Mouse (Mus musculus) testis, postnatal 14 days (tissue): Measurements from ENCODE around the gene Hsd11b1.
"Not testable (repeated sequence)": the region's sequence is repeated elsewhere in the genome, so short reads cannot be mapped to it uniquely, and the experiment has no call there.

Experiments used
- DNase-seq: peaks from one replicate; pipeline ENCODE4 v3.0.0; 2021; ENCODE audit warnings: low spot score

Hsd11b1 gene

DNA sequence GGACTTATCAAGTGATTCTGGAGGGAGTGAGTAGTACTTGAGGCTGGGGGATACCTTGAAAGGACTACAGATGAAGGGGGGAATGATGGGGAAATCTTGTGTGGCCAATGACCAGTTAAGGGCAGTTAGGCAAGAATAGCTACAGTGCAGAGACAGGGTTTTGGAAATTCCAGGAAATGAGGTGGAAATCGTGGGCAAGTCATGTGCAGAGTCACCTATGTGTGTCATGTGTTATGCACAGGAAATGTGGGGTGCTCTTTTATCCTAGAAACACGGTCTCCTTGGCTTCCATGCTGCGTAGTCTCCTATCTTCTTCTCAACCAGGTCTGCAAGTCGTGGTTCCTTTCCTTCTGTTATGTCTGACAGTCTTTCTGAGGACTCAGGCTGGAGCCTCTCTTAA, 15.6 kb upstream of the Hsd11b1 start:
- DNase-seq, result no peak

DNA sequence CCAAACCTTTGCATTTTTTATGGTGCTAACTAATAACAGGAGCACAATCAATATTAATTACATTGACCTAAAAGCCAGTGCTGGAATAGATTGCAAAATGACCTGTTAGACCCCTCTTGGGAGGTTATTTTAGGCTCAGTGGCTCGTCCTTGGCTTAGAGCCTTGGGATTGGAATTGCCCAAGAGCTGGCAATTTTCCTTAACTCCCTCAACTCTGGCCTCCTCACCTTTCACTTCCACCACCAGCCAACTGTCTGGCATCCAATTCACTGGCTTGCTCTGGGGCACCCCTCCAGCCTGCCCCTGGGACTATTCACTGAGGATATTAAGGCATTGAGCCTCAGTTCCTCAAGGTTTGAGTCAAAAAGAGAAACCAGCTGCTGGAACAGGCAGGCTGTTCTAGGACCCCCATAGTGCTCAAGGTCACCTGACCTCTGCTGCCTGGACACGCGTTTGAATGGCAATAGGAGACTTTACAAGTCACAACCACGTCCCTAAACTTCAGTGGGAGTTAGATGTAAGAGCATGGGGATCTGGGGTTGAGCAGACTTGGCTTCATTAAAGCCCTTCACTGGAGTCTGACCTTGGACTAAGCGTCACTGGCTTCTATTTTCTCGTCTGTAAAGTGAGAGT, 14.7 kb upstream of the Hsd11b1 start:
- no peak for DNase-seq

DNA sequence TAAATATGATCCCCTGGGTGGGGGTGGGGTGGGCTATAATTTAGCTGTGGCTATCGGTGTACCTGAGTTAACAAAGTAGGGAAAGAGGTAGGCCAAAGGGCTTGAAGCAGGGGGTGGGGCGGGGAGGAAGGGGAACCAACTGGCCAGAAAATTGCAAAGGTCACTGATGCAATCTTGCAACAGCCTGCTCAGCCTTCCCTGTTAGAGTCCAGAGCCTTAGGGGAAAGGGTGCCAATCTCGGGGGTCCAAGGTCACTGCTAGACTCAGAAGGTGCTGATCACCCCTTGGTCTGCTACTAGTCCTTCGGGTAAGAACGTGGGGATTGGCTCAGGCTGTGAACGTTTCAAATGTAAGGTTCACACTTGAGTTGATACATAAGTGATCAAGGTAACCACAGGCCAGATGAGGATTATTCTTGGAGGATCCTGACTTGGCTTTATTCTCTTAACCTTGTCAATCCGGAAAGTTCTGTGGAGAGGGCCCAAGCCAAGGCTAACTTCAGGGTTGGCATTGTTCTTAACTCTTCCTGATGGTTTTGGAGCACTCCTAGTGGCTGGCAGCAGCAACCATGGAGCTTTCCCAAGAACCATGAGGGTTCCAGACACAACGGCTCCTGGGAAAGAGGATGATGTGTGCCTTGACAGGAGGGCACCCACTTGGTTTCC, 10.7 kb upstream of the Hsd11b1 start:
- DNase-seq, result no peak

DNA sequence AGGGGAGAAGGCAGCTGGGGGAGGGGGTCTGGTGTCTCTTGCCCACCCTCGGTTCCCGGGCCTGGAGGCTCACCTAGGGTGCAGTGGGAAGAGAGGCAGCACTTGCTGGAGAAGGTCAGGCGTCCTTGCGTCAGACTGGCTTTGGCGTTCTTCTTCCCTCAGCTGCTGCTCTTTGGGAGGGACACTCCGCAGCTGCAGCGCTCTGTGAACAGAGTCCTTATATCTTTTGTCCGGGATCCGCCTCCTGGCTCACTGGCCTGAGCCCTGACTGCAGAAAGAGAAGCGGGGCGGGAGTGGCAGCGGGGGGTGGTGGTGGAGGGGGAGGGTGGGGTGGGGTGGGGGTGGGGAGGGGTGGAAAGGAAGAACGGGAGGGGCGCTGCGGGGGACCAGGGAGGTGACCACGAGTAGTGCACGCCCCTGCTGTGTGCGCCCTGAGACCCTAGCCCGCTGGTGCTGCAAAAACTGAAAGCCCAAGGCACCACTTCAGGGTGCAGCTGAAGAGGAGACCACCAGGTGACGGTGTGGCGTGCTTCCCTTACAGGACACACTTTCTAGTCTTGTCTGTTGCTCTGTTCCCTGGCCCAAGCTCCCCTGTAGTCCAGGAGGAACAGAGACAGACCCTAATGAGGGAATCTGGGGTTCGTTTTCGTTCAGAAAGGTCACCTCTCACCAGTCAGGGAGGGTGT, 9.2 kb upstream of the Hsd11b1 start, which contains the start of gene G0s2:
G0s2 (minus strand) TSS at position 302 of the 686 bp plus-strand sequence.
- peak; percentile 62 for DNase-seq

DNA sequence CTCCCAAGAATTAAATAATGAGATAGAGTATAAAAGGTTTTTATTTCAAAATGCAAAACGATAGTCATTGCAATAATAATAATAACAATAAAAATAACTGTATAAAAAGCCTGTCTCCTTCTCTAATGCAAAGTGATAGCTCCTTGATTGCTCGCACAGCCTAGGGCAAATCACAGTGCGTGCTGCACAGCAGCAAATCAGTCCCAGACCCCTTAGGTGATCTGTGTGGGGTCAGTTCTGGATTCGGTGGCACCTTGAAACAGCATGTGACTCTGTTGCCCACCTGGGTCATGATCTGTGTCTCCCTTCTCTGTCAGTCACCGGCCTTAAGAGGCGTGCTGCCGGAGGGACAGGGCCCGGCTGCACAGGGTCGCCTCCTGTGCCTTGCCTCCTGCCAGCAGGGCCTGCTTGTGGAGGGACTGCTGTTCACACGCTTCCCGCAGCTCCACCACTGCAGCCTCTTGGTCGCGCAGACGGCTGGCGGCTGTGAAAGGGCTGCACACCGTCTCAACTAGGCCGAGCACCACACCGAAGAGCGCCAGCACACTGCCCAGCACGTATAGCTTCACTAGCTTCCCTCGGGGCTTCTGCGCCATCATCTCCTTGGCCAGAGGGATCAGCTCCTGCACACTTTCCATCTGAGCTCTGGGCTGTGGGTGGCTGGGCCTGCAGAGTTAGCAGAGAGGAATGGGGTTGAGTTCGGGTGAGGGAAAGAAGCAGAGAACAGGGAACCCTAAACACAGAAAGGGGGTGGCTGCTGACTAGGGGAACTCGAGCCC, 8.5 kb upstream of the Hsd11b1 start:
- DNase-seq, result no peak

DNA sequence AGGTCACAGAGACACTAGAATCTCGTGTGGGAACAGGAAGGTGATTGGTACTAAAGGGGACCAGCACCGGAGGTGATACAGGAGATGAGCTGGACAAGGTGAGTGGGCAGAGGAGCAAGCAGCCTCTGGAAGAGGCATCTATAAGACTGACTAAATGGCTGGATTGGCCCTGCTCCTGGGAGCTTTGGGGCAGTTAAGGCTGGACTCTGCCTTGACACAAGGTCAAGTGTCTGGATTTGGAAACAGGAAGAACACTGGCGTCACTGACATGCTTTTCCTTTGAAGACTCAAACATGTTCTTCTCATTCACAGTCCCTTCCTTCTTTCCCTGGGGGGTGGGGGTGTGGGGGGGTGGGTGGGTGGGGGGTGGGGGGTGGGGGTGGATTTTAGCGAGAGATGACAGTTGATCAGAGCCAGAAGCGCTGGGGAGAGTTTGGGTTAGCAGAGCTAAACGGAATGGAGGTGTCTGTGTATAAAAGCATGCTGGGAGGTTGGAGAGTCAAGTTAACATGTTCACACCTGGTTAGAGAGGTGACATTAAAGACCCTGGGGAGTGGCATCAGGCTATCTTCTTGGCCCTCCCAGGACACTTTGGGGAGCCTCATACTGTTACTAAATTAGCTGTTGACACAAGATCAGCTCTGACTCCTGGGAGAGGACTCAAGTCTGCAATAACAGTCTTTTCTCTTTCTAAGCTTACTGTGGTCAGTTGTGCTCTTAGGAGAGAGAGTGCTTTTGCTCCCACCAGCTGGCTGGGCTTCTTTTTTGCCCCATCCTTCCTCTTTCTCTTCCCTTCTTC, 7.3 kb upstream of the Hsd11b1 start:
- no peak for DNase-seq

DNA sequence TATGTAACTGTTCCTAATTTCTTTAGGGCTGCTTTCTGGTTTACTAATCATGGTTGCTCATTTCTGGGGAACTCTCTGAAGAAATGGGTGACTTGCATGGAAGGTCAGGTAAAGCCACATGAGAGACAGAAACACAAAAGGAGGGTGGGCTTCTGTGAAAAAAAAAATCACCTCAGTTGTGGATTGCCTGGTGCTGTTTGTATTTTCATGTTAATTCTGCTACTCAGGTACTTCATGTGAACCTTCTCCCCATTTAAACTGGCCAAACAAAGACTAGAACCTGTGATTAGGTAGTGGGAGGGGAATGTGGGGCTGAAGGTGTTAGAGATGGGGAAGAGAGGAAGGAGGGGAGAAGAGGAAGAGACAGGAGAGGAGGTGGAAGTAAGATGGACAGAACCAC, 1.9 kb upstream of the Hsd11b1 start:
- no peak for DNase-seq

DNA sequence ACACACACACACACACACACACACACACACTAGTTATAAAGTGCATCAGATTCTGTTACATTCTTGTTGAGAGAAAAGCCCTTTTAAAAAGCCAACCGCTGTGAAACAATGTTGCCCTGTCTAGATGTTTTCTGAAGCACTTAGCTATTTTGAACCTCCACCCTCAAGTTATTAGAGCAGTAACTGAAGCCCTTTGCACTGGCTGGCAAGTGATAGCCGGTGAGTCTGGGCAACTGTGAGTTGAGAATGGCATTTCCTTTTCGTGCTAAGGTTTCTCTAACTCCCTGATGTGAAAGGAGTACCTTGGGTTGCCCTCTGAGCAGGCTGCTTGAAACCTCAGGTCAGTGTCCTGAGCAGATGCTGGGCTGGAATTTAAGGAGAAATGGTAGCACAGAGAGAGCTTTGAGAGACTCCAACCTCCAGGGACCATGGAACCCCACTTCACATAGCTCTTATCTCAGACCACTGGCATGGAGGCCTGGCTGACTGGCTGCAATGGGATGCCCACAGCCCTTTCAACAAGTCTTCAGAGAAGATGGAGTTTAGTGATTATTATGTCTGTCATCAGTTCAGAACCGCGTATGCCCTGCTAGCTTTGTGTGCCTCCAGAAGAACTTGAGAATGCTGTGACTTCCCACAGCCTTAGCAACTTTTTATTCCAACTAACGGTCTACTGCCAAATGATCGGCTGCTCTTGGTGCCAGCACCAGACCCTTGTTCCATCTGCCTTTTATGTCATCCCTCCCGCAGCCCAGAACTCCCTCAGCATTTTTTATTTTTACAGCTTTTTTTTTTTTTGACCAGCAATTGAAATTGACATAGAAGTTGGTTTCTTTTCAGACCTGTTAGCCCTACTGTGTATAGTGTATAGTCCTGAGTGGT, 608 bp downstream of the Hsd11b1 start:
- no peak for DNase-seq

DNA sequence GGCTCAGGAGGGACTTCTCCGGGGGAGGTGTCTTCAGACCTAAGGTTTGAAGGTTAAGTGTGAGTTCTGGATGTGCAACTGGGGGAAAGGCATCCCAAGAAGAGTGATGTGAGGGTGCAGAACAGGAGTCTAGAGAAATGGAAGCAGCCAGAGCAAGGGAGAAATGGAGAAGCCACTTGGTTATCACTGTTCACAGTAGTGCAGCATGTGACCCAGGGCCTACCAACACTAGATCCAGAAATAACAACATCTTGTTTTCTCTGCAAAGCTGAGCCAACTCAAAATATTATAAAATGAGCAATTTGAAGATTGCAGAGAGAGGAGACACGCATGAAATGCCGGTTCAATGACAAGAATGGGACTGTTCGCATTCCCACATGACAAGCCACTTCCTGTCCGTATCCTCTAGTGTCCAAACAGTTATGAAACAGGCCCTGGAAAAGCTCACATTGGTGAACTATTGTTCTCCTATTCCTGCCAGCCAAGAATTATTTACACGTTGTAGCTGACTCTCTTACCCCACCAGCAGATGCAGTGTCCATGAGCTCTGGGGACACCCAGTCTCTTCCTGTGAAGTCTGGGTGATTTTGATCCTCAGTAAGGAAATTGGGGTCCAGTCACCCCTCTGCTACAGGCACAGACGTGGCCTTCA, 1.9 kb downstream of the Hsd11b1 start:
- DNase-seq, result no peak

DNA sequence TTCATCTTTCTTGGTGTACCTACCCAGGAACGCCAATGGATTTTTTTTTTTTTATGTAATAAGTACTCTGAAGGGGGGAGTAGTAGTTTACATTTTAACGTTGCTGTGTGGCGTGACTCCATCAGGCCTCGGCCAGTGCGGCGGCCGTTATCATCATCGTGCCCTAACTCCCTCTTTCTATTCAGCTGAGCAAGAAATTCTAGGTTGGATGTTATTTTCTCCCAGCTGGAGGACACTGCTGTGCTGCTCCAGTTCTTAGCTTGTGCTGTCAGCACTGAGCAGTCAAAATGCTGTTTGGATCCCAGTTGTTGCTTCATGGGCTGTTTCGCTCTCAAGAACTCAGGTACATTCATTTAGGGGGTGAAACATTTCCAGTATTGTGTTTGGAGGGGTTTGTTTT, 4.3 kb downstream of the Hsd11b1 start:
- no peak for DNase-seq

DNA sequence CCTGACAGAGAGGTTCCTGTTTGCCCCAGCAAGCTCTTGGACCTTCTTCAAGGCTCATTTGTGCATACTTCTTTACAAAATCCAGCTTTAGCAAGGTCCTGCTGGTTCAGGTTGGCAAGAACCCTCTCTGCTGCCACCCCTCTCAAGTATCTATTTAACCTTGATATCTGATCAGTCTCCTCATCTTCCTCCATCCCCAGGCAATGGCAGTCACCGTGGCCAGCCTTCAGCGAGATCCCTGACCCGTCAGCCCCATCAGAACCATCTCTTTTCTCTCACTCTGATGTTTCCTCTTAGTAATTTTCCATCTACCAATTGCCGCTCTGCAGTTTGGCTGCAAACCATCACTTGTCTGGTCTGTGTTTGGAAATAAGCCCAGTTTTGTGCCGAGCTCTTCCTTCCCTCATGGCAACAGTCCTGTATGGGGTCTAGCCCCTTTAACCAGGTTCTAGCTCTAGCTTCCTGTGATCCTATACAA, 7.2 kb downstream of the Hsd11b1 start:
- DNase-seq, result no peak

DNA sequence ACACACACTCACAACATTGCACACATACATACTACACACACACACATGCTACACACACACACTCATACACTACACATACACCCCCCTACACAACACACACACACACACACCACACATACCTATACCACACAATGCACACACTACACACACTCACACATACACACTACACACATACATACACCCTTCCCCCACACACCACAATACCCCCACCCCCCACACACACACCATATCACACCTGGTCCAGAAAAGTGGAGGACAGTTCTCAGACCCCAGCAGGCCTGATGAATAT, 7.6 kb downstream of the Hsd11b1 start:
- DNase-seq, result no peak

DNA sequence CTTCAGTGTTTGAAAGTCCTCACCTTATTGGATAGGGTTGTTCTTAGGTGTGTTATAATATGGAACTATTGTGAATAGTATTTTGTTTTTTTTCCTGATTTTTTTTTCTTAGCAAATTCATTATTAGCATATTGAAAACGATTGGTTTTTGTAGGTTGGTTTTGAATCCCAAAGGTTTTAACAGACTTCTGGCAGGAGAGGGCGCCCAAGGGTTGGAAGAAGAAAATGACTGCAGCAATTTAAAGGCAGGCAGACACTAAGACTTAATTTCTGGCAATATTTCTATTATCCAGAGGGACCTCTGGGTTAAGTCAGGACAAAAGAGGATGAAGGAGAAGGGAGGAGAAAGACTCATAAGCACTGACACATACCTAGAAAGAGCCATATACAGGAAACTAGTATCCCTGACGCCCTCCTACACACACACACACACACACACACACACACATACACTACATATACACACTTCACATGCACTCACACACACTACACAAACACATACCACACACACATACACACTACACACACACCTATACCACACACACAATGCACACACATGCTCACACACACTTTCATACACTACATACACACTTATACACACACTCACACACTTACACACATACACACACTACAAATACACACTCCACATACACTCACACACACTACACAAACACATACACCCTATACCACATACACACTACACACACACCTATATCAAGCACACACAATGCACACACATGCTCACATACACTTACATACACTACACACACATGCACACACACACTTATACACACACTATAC, 8.2 kb downstream of the Hsd11b1 start:
- no peak for DNase-seq

DNA sequence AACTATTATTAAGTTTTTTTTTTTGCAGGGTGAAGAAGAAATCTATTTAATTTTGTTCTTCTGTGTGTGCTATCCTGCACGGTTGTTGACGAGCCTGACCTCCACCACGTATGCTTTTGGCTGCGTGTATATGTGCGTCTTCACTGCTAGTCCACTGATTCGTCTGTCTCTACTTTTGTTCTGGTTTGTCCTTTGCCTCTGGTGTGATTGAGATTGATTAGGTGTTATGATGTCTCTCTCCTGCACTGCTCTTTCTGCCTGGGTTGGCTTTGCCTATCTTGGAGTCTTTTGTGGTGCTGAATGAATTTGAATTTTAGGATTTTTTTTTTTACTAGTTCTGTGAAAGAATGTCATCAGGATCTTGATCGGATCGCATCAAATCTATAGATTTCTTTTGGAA, 8.8 kb downstream of the Hsd11b1 start:
- no peak for DNase-seq

DNA sequence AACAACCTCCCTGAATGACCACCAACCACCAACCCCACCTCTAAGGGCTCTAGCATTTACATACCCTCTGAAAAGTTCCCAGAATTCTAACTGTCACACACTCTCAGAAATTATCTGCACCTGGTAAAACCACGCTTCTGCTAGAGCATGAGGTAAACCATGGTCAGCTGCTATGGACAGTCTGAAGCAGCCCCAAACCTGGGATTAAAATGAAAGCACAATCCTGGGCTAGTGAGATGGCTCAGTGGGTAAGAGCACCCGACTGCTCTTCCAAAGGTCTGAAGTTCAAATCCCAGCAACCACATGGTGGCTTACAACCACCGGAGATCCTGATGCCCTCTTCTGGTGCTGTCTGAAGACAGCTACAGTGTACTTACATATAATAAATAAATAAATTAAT, 10.0 kb downstream of the Hsd11b1 start:
- DNase-seq, result not testable (repeated sequence)

DNA sequence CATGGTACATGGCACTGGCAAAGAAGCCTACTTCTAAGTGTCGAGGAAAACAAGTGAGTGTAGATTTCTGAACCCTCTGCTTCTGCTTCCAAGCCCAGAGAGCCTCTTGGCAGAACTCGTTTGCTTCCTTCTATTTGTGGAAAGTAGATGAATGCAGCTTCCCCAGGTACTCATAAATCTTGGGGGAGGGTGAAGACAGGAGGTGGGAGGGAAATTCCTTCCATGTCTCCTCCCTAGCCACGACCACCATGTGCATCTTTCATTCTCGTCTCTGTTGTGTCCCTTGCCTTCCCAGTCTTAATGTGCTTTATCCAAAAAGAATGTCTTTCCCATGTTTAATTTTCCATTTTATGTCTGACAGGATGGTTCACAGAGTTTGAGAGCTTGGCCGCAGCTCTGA, 11.3 kb downstream of the Hsd11b1 start:
- no peak for DNase-seq

DNA sequence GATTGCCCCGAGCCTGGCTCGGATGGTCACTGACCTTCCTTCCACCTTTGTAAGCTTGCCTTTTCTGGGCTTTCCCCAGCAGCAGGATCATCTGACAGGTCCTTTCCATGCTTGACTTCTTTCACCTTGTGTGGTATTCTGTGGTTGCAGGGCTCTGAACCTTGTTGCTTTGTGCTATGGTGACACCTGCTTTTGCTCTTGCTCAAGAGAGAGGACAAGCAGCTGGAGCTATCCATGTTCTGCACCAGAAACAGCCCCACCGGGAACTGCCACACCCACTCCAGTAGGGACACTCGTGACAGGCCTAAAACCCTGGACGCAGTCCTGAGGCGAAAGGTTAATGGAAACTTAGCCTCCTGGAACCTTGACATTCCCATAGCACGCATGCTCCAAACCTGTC, 12.5 kb downstream of the Hsd11b1 start:
- no peak for DNase-seq

DNA sequence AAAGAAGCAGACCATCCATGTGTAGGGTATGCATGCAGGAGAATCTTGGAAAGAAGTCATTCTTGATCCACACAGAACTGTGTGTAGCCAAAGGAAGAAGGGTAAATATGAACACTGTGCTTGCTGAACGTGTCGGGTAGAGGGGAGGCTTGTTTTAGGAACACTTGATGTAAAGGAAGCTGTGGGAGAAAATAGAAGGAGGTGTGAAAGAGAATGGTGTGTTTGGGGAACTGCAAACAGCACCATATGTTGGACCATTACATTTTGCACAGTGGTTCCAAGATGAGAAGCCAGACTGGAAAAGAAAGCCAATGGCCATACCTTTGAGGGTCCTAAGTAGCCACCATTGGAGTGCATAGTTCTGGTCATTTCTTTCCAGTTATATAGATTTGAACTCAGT, 13.8 kb downstream of the Hsd11b1 start:
- no peak for DNase-seq

DNA sequence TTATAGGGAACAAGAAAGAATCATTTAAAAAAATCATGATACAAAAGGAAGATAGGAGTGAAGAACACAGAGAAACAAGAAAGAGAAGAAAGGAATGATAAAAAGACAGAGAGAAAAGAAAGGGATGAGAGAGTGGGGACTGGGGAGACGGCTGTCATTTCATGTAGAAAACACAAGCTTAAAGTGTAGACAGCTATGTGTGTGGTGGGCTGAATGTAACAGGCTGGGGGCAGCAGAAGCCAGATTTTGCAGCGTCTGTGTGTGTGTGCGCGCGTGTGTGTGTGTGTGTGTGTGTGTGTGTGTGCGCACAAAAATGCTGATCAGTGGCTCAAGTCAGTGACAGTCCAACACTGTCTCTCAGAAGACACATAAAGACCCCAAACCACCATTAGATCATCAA, 19.6 kb downstream of the Hsd11b1 start:
- no peak for DNase-seq
